Mouse (Mus musculus) neural tube, embryonic 13.5 days (tissue): ENCODE results near the gene Tmprss2. TPM values are rescaled to one million over a fixed set of nuclear protein-coding genes. Genes with fewer than 3 reads are reported as not detected.

Experiments used
- polyA plus RNA-seq: library from polyadenylated mRNA; unstranded; fragments of >200 nt; fragmentation: Nextera tagmentation; extraction: Ambion mirVana; gene quantifications from 2 replicates; pipeline ENCODE4 v1.2.1, GENCODE M21; 2015

Tmprss2 gene
- polyA plus RNA-seq, 1 experiment from 2014 or later, result not detected

Other genes starting within 250 kb of the Tmprss2 start
- gene Mx1, start 148.3 kb downstream of the Tmprss2 start, polyA plus RNA-seq, result 0.36 TPM in 1 of 2 replicates, not detected in the other
- gene Fam3b, start 96.4 kb downstream of the Tmprss2 start, polyA plus RNA-seq, result not detected in 2 replicates
- gene Ripk4, start 152.6 kb upstream of the Tmprss2 start, polyA plus RNA-seq, result 0.37 and 0.46 TPM in 2 replicates
- 11.1 and 11.3 TPM in 2 replicates for gene Prdm15, start 240.7 kb upstream of the Tmprss2 start, polyA plus RNA-seq